Mouse (Mus musculus) forebrain, embryonic 16.5 days (tissue): Measurements from ENCODE around the gene Plppr5. TPM values are rescaled to one million over a fixed set of nuclear protein-coding genes. Genes with fewer than 3 reads are reported as not detected.
A peak's percentile ranks its signal among the peaks of the same experiment; 100 is the strongest.

Experiments
- ATAC-seq: fragments of 200-750 bp; cut with Nextera tagmentation; 2 replicates; pipeline ENCODE4 v1.8.0; 2017; ENCODE audit warnings: mild to moderate bottlenecking, moderate library complexity
- H3K27ac ChIP-seq: fragments of 300-500 bp; sonication (generic); 2 replicates; pipeline ENCODE4 v1.5.1; 2014; ENCODE audit warnings: low read length, control low read depth
- H3K27me3 ChIP-seq: fragments of 300-500 bp; sonication (generic); replicated peaks from 2 replicates; pipeline ENCODE4 v1.6.1; 2014; ENCODE audit warnings: low read length; ENCODE audit not compliant: control insufficient read depth, insufficient read depth
- H3K36me3 ChIP-seq: fragments of 300-500 bp; sonication (generic); 2 replicates; pipeline ENCODE4 v1.6.1; 2014; ENCODE audit not compliant: control insufficient read depth, insufficient read depth
- H3K4me1 ChIP-seq: fragments of 300-500 bp; sonication (generic); replicated peaks from 2 replicates; pipeline ENCODE4 v1.6.1; 2014; ENCODE audit warnings: low read length; ENCODE audit not compliant: control insufficient read depth, insufficient read depth
- H3K4me2 ChIP-seq: fragments of 300-500 bp; sonication (generic); 2 replicates; pipeline ENCODE4 v1.6.1; 2014; ENCODE audit warnings: mild to moderate bottlenecking, low read length, control low read depth
- H3K4me3 ChIP-seq: fragments of 300-500 bp; sonication (generic); replicated peaks from 2 replicates; pipeline ENCODE4 v1.5.1; 2014; ENCODE audit warnings: mild to moderate bottlenecking, low read length, control low read depth
- H3K9ac ChIP-seq: fragments of 300-500 bp; sonication (generic); replicated peaks from 2 replicates; pipeline ENCODE4 v1.6.1; 2014; ENCODE audit warnings: low read depth, low read length, control low read depth
- H3K9me3 ChIP-seq: fragments of 300-500 bp; sonication (generic); 2 replicates; pipeline ENCODE4 v1.6.1; 2016; ENCODE audit warnings: low read length; ENCODE audit not compliant: control insufficient read depth
- WGBS: fragments of 180-500 bp; shearing (Covaris S2); extraction: QIAGEN DNeasy Blood & Tissue Kit; methylation state at CpG from one replicate; pipeline ENCODE4 v1.1.7; 2014; 5-methylcytosine and 5-hydroxymethylcytosine counted together
- polyA plus RNA-seq: library from polyadenylated mRNA; unstranded; fragments of >200 nt; fragmentation: Nextera tagmentation; extraction: Ambion mirVana; gene quantifications from 2 replicates; pipeline ENCODE4 v1.2.1, GENCODE M21; 2015

Gene Plppr5
- polyA plus RNA-seq, 1 experiment from 2014 or later = 10.3 TPM

DNA sequence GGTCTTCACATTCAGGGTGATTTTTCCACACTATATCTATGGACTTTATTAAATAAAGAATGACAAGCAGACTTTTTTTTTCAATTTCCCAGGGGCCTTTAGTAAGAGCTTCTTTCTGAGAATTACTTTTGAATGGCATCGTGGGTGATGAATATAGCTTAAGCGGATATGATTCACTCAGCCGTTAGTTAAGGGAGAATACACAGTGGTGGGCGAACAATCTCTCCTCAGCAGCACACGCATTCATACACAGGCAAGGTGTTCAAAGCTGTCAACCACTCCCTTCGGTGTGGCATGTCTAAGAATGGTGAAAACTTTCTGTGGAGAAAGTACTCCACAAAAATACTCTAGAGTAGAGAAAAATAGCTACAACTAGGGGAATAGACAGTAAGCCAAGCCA is 104.6 kb downstream of the Plppr5 start:
- no peak overlapping the region for H3K27ac ChIP-seq
- WGBS = 85% methylated on average over 6 of the region's 6 CpGs
- H3K36me3 ChIP-seq = no peaks in the 10 kb centered on the region

GRCm38 (mm10) chr3:117684640-117685039 is 110.0 kb downstream of the Plppr5 start:
- Histone ChIP-seq H3K36me3 (no peaks in the 10 kb centered on the region), H3K4me1 (no peaks in the 10 kb centered on the region; the same call in 1 of the 2 replicates), H3K27me3 (no peaks in the 10 kb centered on the region), H3K9me3 (no peaks in the 10 kb centered on the region), H3K4me2 (no peak overlapping the region), H3K9ac (no peak overlapping the region), H3K27ac (no peak overlapping the region), H3K4me3 (no peak overlapping the region)
- no peak for ATAC-seq
- 24% methylated on average over 6 of the region's 6 CpGs for WGBS

More for the DNA sequence above, 104.6 kb downstream of the Plppr5 start:
- no peak overlapping the region for H3K4me3 ChIP-seq
- no peaks in the 10 kb centered on the region for H3K27me3 ChIP-seq
- ATAC-seq = no peak
- no peak overlapping the region for H3K4me2 ChIP-seq
- H3K9ac ChIP-seq = no peak overlapping the region
- no peaks in the 10 kb centered on the region for H3K4me1 ChIP-seq
- H3K9me3 ChIP-seq = no peaks in the 10 kb centered on the region

- WGBS = 48% methylated on average over 3 of the region's 3 CpGs
- ATAC-seq = peak; percentile 55; the same call in 1 of the 2 replicates
- Histone ChIP-seq H3K27ac (no peak overlapping the region), H3K4me1 (no peaks in the 10 kb centered on the region; the same call in 1 of the 2 replicates), H3K4me3 (no peak overlapping the region), H3K9ac (no peak overlapping the region), H3K9me3 (no peaks in the 10 kb centered on the region), H3K36me3 (no peaks in the 10 kb centered on the region), H3K4me2 (no peak overlapping the region), H3K27me3 (no peaks in the 10 kb centered on the region)
Observed at GRCm38 (mm10) chr3:117686036-117686435, 111.4 kb downstream of the Plppr5 start.

DNA sequence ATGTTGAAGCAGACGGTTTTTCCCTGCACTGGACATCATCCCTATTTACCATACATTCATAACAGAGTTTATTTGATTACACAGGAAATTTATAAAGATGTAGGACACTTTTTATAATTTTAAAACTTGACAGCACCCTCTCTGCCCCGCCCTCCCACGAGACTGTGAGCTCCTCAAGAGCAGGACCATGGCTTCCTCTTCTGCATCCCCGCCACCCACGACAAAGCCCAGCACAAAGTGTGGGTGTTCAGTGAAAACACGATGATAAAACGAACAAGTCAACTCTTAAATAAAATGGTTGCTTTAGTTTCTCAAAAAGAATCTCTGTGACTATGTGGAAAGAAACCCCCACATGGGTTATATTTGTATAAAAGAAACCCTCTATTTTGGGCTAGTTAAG is 112.0 kb downstream of the Plppr5 start:
- Histone ChIP-seq H3K4me2 (no peak overlapping the region), H3K4me1 (no peaks in the 10 kb centered on the region; the same call in 1 of the 2 replicates), H3K27ac (no peak overlapping the region), H3K9me3 (no peaks in the 10 kb centered on the region), H3K4me3 (no peak overlapping the region), H3K36me3 (no peaks in the 10 kb centered on the region), H3K9ac (no peak overlapping the region), H3K27me3 (no peaks in the 10 kb centered on the region)
- no peak for ATAC-seq
- 89% methylated on average over 7 of the region's 7 CpGs for WGBS

DNA sequence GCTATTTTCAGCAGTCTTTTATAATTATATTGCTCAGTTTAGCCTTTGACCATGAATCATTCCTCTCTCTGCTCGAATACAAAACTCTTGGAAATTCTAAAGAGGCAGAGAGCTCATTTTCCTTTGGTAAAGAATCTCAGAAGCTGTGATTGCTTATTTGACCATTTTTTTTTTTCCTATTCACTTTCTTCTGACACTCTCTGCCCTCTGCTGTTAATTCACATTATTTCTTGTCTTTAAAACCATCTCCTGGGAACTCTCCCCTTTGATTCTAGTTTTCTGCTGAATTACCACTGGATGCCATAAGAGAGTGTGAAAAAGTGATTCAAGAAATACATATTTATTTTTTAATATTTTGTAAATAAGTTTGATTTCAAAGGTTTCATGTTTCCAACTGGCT is 120.1 kb downstream of the Plppr5 start:
- ATAC-seq = no peak
- Histone ChIP-seq H3K9me3 (no peaks in the 10 kb centered on the region), H3K36me3 (no peaks in the 10 kb centered on the region), H3K27ac (no peak overlapping the region), H3K27me3 (no peaks in the 10 kb centered on the region), H3K4me3 (no peak overlapping the region), H3K9ac (no peak overlapping the region), H3K4me1 (no peaks in the 10 kb centered on the region), H3K4me2 (no peak overlapping the region)
- 27% methylated on average over 1 of the region's 1 CpGs for WGBS

GRCm38 (mm10) chr3:117696350-117696749 is 121.7 kb downstream of the Plppr5 start:
- Histone ChIP-seq H3K27ac (no peak overlapping the region), H3K36me3 (no peaks in the 10 kb centered on the region), H3K4me2 (no peak overlapping the region), H3K4me1 (no peaks in the 10 kb centered on the region), H3K9ac (no peak overlapping the region), H3K4me3 (no peak overlapping the region), H3K27me3 (no peaks in the 10 kb centered on the region), H3K9me3 (no peaks in the 10 kb centered on the region)
- ATAC-seq = no peak
- WGBS = 94% methylated on average over 5 of the region's 5 CpGs

DNA sequence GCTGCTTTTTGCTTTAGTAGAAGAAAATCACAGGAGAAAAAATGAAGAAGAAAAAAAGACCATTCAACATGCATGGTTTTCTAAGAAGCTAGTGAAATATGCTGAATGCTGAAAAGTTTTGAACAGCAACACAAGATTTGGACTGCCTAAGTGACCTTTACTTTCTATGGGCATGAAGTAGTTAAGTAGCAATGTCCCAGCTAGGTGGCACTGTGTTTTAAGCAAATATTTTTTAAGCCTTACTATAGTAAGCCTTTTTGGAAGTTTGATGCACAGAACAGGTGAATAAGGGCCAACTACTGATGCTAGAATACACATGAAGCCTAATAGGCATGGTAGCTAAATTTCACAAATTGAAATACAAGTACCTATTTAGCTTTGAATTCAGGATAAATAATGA is 134.2 kb downstream of the Plppr5 start:
- H3K27ac ChIP-seq = no peak overlapping the region
- ATAC-seq = no peak
- no peak overlapping the region for H3K9ac ChIP-seq
- no peaks in the 10 kb centered on the region for H3K4me1 ChIP-seq
- no peaks in the 10 kb centered on the region for H3K9me3 ChIP-seq
- no peaks in the 10 kb centered on the region for H3K27me3 ChIP-seq
- no peak overlapping the region for H3K4me2 ChIP-seq
- no peaks in the 10 kb centered on the region for H3K36me3 ChIP-seq
- no peak overlapping the region for H3K4me3 ChIP-seq

DNA sequence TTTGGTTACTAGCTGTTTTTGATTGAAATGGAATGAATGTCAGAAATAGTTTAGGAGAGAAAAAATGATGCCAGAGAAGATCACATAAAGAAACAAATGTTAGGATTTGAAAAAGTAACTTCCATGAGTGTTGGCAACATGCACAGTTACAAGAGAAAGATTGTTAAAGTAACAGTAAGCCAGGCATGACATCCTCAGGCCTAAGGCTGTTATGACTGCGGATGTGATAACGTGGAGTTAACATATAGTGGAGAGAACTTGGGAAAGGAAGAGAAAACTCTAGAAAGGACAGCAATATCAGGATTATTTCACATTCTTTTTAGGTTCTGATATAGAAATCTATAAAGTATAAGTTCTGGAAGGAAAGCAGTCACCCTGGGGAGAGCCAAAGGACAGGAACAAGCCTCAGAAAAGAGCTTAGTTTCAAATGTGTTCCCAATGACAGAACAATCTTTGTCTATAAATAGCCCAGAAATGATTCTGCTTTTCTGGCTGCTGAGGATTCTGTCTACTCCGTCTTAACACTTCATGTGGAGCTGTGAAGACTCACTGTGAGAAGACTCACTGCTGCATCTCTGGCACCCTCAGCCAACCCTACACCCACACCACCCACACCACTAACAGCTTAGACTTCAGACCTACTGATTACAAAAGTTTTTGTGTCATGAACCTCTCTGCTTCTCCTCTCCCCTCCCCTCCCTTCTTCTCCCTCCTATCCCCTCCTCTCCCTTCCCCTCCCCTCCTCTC is 142.1 kb downstream of the Plppr5 start:
- no peak for ATAC-seq
- H3K36me3 ChIP-seq = no peaks in the 10 kb centered on the region
- H3K27me3 ChIP-seq = no peaks in the 10 kb centered on the region
- H3K4me2 ChIP-seq = no peak overlapping the region
- H3K4me3 ChIP-seq = no peak overlapping the region
- H3K27ac ChIP-seq = no peak overlapping the region
- WGBS = 80% methylated on average over 3 of the region's 3 CpGs
- no peak overlapping the region for H3K9ac ChIP-seq
- no peaks in the 10 kb centered on the region for H3K9me3 ChIP-seq
- H3K4me1 ChIP-seq = no peaks in the 10 kb centered on the region

DNA sequence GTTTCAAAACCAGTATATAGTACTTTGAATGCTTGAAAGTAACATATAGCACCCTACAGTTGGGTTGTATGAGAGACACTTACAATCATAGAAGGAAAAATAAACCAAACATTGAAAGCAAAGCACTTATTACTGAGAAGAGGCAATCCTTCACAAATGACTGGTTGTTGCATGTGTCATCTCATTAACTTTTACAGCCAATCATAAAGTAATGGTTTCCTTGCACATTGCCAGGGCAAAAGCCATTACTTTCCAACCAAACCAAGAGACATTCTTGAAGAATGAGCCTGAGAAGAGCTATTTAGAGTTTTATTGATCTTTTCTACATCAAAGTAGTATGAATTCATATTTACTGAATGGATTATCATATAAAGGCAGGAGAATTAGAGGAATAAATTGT is 148.8 kb downstream of the Plppr5 start:
- Histone ChIP-seq H3K27me3 (no peaks in the 10 kb centered on the region), H3K4me3 (no peak overlapping the region), H3K27ac (no peak overlapping the region), H3K4me1 (no peaks in the 10 kb centered on the region), H3K9ac (no peak overlapping the region), H3K9me3 (no peaks in the 10 kb centered on the region), H3K4me2 (no peak overlapping the region), H3K36me3 (no peaks in the 10 kb centered on the region)
- no peak for ATAC-seq

- no peak overlapping the region for H3K9ac ChIP-seq
- 59% methylated on average over 5 of the region's 5 CpGs for WGBS
- no peaks in the 10 kb centered on the region for H3K36me3 ChIP-seq
- no peak overlapping the region for H3K27ac ChIP-seq
- no peak overlapping the region for H3K4me3 ChIP-seq
- H3K4me1 ChIP-seq = peaks cover 6% of the 10 kb centered on the region
- no peaks in the 10 kb centered on the region for H3K27me3 ChIP-seq
- no peak for ATAC-seq
- H3K9me3 ChIP-seq = no peaks in the 10 kb centered on the region
- no peak overlapping the region for H3K4me2 ChIP-seq
Observed at GRCm38 (mm10) chr3:117724521-117724920, 149.9 kb downstream of the Plppr5 start.
